Mouse (Mus musculus) liver, embryonic 12.5 days (tissue): ENCODE results near the gene Rhog. TPM values are rescaled to one million over a fixed set of nuclear protein-coding genes. Genes with fewer than 3 reads are reported as not detected.

ENCODE experiments used
- ATAC-seq: fragments of 200-750 bp; cut with Nextera tagmentation; 2 replicates; pipeline ENCODE4 v1.8.0; 2017; ENCODE audit warnings: moderate number of reproducible peaks, mild to moderate bottlenecking, moderate library complexity
- H3K27ac ChIP-seq: fragments of 300-500 bp; sonication (generic); 2 replicates; pipeline ENCODE4 v1.5.1; 2016; ENCODE audit warnings: mild to moderate bottlenecking
- H3K27me3 ChIP-seq: fragments of 300-500 bp; sonication (generic); replicated peaks from 2 replicates; pipeline ENCODE4 v1.6.1; 2016; ENCODE audit warnings: mild to moderate bottlenecking, moderate library complexity
- H3K36me3 ChIP-seq: fragments of 300-500 bp; sonication (generic); 2 replicates; pipeline ENCODE4 v1.6.1; 2016; ENCODE audit warnings: mild to moderate bottlenecking, moderate library complexity
- H3K4me1 ChIP-seq: fragments of 300-500 bp; sonication (generic); 2 replicates; pipeline ENCODE4 v1.6.1; 2016
- H3K4me2 ChIP-seq: fragments of 300-500 bp; sonication (generic); 2 replicates; pipeline ENCODE4 v1.6.1; 2016; ENCODE audit warnings: mild to moderate bottlenecking, moderate library complexity
- H3K4me3 ChIP-seq: fragments of 300-500 bp; sonication (generic); 2 replicates; pipeline ENCODE4 v1.5.1; 2016; ENCODE audit warnings: mild to moderate bottlenecking, moderate library complexity
- H3K9ac ChIP-seq: fragments of 300-500 bp; sonication (generic); 2 replicates; pipeline ENCODE4 v1.6.1; 2016; ENCODE audit warnings: mild to moderate bottlenecking, moderate library complexity
- H3K9me3 ChIP-seq: fragments of 300-500 bp; sonication (generic); replicated peaks from 2 replicates; pipeline ENCODE4 v1.6.1; 2016; ENCODE audit warnings: mild to moderate bottlenecking, moderate library complexity
- WGBS: fragments of 180-500 bp; shearing (Covaris S2); methylation state at CpG from one replicate; pipeline ENCODE4 v1.1.7; 2016; ENCODE audit not compliant: insufficient replicate concordance; 5-methylcytosine and 5-hydroxymethylcytosine counted together
- polyA plus RNA-seq: library from polyadenylated mRNA; unstranded; fragments of >200 nt; fragmentation: Nextera tagmentation; extraction: Ambion mirVana; gene quantifications from 2 replicates; pipeline ENCODE4 v1.2.1, GENCODE M21; 2016

Rhog gene
- polyA plus RNA-seq, 1 experiment from 2014 or later: 61.3 TPM

GRCm38 (mm10) chr7:102238686-102239286, 17.1 kb downstream of the Rhog start:
- Histone ChIP-seq H3K9me3 (no peaks in the 10 kb centered on the region), H3K27ac (no peak overlapping the region), H3K4me1 (peaks cover 30% of the 10 kb centered on the region), H3K4me2 (no peak overlapping the region), H3K9ac (no peak overlapping the region), H3K36me3 (peaks cover 83% of the 10 kb centered on the region), H3K4me3 (no peak overlapping the region), H3K27me3 (no peaks in the 10 kb centered on the region)
- ATAC-seq: no peak
- 84% methylated on average over 8 of the region's 8 CpGs for WGBS

- no peak overlapping the region for H3K27ac ChIP-seq
- H3K4me1 ChIP-seq: peaks cover 6% of the 10 kb centered on the region
- peaks cover 42% of the 10 kb centered on the region for H3K36me3 ChIP-seq
- no peak overlapping the region for H3K4me3 ChIP-seq
- no peak overlapping the region for H3K9ac ChIP-seq
- no peak for ATAC-seq
- H3K9me3 ChIP-seq: no peaks in the 10 kb centered on the region
- no peak overlapping the region for H3K4me2 ChIP-seq
- H3K27me3 ChIP-seq: no peaks in the 10 kb centered on the region
- WGBS: 53% methylated on average over 4 of the region's 4 CpGs
Measured at GRCm38 (mm10) chr7:102233059-102233458, 22.8 kb downstream of the Rhog start.

GRCm38 (mm10) chr7:102229814-102230213, 26.0 kb downstream of the Rhog start:
- WGBS: 77% methylated on average over 6 of the region's 6 CpGs
- peaks cover 15% of the 10 kb centered on the region for H3K36me3 ChIP-seq

GRCm38 (mm10) chr7:102228049-102228670, 27.7 kb downstream of the Rhog start:
- H3K27me3 ChIP-seq: no peaks in the 10 kb centered on the region
- no peak overlapping the region for H3K4me3 ChIP-seq
- no peak overlapping the region for H3K4me2 ChIP-seq
- WGBS: 79% methylated on average over 4 of the region's 4 CpGs
- H3K27ac ChIP-seq: no peak overlapping the region
- no peak overlapping the region; the same call in 1 of the 2 replicates for H3K9ac ChIP-seq
- peaks cover 15% of the 10 kb centered on the region for H3K36me3 ChIP-seq
- peaks cover 19% of the 10 kb centered on the region for H3K4me1 ChIP-seq
- no peak for ATAC-seq
- H3K9me3 ChIP-seq: no peaks in the 10 kb centered on the region

More at GRCm38 (mm10) chr7:102229814-102230213, 26.0 kb downstream of the Rhog start:
- Histone ChIP-seq H3K27me3 (no peaks in the 10 kb centered on the region), H3K4me1 (peaks cover 10% of the 10 kb centered on the region), H3K4me3 (no peak overlapping the region), H3K27ac (no peak overlapping the region), H3K9ac (no peak overlapping the region), H3K9me3 (no peaks in the 10 kb centered on the region), H3K4me2 (no peak overlapping the region)
- ATAC-seq: no peak

- H3K36me3 ChIP-seq: peaks cover 15% of the 10 kb centered on the region
- WGBS: 80% methylated on average over 6 of the region's 6 CpGs
- H3K27me3 ChIP-seq: no peaks in the 10 kb centered on the region
- H3K27ac ChIP-seq: no peak overlapping the region
- no peak overlapping the region for H3K9ac ChIP-seq
- H3K4me1 ChIP-seq: peaks cover 28% of the 10 kb centered on the region
- H3K9me3 ChIP-seq: no peaks in the 10 kb centered on the region
- no peak for ATAC-seq
- H3K4me3 ChIP-seq: no peak overlapping the region
- no peak overlapping the region for H3K4me2 ChIP-seq
Measured at GRCm38 (mm10) chr7:102226051-102226450, 29.8 kb downstream of the Rhog start.

GRCm38 (mm10) chr7:102223883-102224738, 31.7 kb downstream of the Rhog start:
- 70% methylated on average over 5 of the region's 5 CpGs for WGBS
- Histone ChIP-seq H3K9ac (no peak overlapping the region), H3K27ac (no peak overlapping the region), H3K4me1 (peaks cover 28% of the 10 kb centered on the region), H3K27me3 (no peaks in the 10 kb centered on the region), H3K36me3 (peaks cover 11% of the 10 kb centered on the region), H3K9me3 (no peaks in the 10 kb centered on the region), H3K4me2 (0 out of 2 replicates have a peak overlapping the region, but pooled peaks have one; percentile 93), H3K4me3 (no peak overlapping the region)
- no peak for ATAC-seq

GRCm38 (mm10) chr7:102222830-102223556, 32.9 kb downstream of the Rhog start:
- 3% methylated on average over 31 of the region's 31 CpGs for WGBS
- Histone ChIP-seq H3K9ac (peak overlapping the region; percentile 72), H3K36me3 (peaks cover 4% of the 10 kb centered on the region; the same call in 1 of the 2 replicates), H3K4me1 (peaks cover 28% of the 10 kb centered on the region), H3K4me3 (peak overlapping the region; percentile 69), H3K27ac (peak overlapping the region; percentile 53), H3K9me3 (no peaks in the 10 kb centered on the region), H3K27me3 (no peaks in the 10 kb centered on the region), H3K4me2 (peak overlapping the region; percentile 93)
- ATAC-seq: peak; percentile 78

GRCm38 (mm10) chr7:102222336-102222735, 33.5 kb downstream of the Rhog start:
- no peaks in the 10 kb centered on the region for H3K9me3 ChIP-seq
- H3K4me1 ChIP-seq: peaks cover 28% of the 10 kb centered on the region
- H3K4me2 ChIP-seq: peak overlapping the region; percentile 93
- H3K36me3 ChIP-seq: 0 out of 2 replicates have a peak, but pooled peaks cover 4% of the 10 kb centered on the region
- no peaks in the 10 kb centered on the region for H3K27me3 ChIP-seq
- H3K4me3 ChIP-seq: peak overlapping the region; percentile 69
- WGBS: under 1% methylated on average over 10 of the region's 13 CpGs
- peak overlapping the region; percentile 53; the same call in 1 of the 2 replicates for H3K27ac ChIP-seq
- peak; percentile 49; the same call in 1 of the 2 replicates for ATAC-seq
- H3K9ac ChIP-seq: peak overlapping the region; percentile 72

GRCm38 (mm10) chr7:102221899-102222298, 34.0 kb downstream of the Rhog start:
- peak overlapping the region; percentile 93 for H3K4me2 ChIP-seq
- peaks cover 28% of the 10 kb centered on the region for H3K4me1 ChIP-seq
- no peaks in the 10 kb centered on the region for H3K27me3 ChIP-seq
- no peak for ATAC-seq
- no peaks in the 10 kb centered on the region for H3K9me3 ChIP-seq
- H3K27ac ChIP-seq: no peak overlapping the region
- WGBS: 37% methylated on average over 1 of the region's 1 CpGs
- no peak overlapping the region for H3K9ac ChIP-seq
- H3K4me3 ChIP-seq: peak overlapping the region; percentile 69
- 0 out of 2 replicates have a peak, but pooled peaks cover 4% of the 10 kb centered on the region for H3K36me3 ChIP-seq

GRCm38 (mm10) chr7:102211071-102211470, 44.8 kb downstream of the Rhog start:
- H3K27ac ChIP-seq: peak overlapping the region; percentile 91
- WGBS: 48% methylated on average over 3 of the region's 3 CpGs

More at GRCm38 (mm10) chr7:102211071-102211470, 44.8 kb downstream of the Rhog start:
- Histone ChIP-seq H3K9me3 (no peaks in the 10 kb centered on the region), H3K4me1 (peaks cover 42% of the 10 kb centered on the region), H3K27me3 (no peaks in the 10 kb centered on the region), H3K9ac (peak overlapping the region; percentile 89), H3K4me2 (peak overlapping the region; percentile 82), H3K36me3 (peaks cover 12% of the 10 kb centered on the region), H3K4me3 (peak overlapping the region; percentile 95)
- no peak for ATAC-seq
